Mouse (Mus musculus) heart, postnatal 36 days (tissue): ENCODE measurements at regions not wholly inside any gene's neighbourhood (a gene's known extent, or its start where the extent isn't known, plus 50 kb on each side); places are given as distances from the start of the nearest gene placed in this dataset.
"Not testable (repeated sequence)": the region's sequence is repeated elsewhere in the genome, so short reads cannot be mapped to it uniquely, and the experiment has no call there.

Experiments
- DNase-seq, 2 experiments: peaks; one replicate each; pipeline ENCODE4 v3.0.0; 2021 to 2022
- intact Hi-C: fragments of 180-260 bp; cut with DNase I; formaldehyde crosslinking; loops from one replicate; pipeline ENCODE4 v1.15.1; 2025

- DNase-seq, intact Hi-C loops: not testable (repeated sequence)
Observed at GRCm38 (mm10) chr14:52821617-52822016, 326.1 kb upstream of the Olfr1507 start.

- DNase-seq, intact Hi-C loops: not testable (repeated sequence)
Observed at GRCm38 (mm10) chr14:52811128-52811415, 315.5 kb upstream of the Olfr1507 start.

- intact Hi-C loops, result not testable (repeated sequence)
- peak; percentile 10 to 41 for DNase-seq
Observed at GRCm38 (mm10) chr14:52810275-52811127, 315.0 kb upstream of the Olfr1507 start.

- intact Hi-C loops, DNase-seq: not testable (repeated sequence)
Observed at GRCm38 (mm10) chr14:52801705-52802104, 306.2 kb upstream of the Olfr1507 start.

GRCm38 (mm10) chr14:52792600-52792999 is 297.1 kb upstream of the Olfr1507 start:
- intact Hi-C loops, DNase-seq: not testable (repeated sequence)

- DNase-seq, intact Hi-C loops: not testable (repeated sequence)
Observed at GRCm38 (mm10) chr14:52791828-52792227, 296.3 kb upstream of the Olfr1507 start.

- DNase-seq, intact Hi-C loops: not testable (repeated sequence)
Observed at GRCm38 (mm10) chr14:52782832-52783231, 287.3 kb upstream of the Olfr1507 start.

GRCm38 (mm10) chr14:52775816-52776215 is 280.3 kb upstream of the Olfr1507 start:
- intact Hi-C loops, DNase-seq: not testable (repeated sequence)

- DNase-seq, intact Hi-C loops: not testable (repeated sequence)
Observed at GRCm38 (mm10) chr14:52769450-52769849, 273.9 kb upstream of the Olfr1507 start.

- DNase-seq, intact Hi-C loops: not testable (repeated sequence)
Observed at GRCm38 (mm10) chr14:52752159-52752558, 256.6 kb upstream of the Olfr1507 start.

- DNase-seq, intact Hi-C loops: not testable (repeated sequence)
Observed at GRCm38 (mm10) chr14:52726680-52727079, 231.1 kb upstream of the Olfr1507 start.

GRCm38 (mm10) chr14:52724988-52725387 is 229.4 kb upstream of the Olfr1507 start:
- DNase-seq, intact Hi-C loops: not testable (repeated sequence)

- DNase-seq, result no peak
- intact Hi-C loops, result no loop called here
Observed at GRCm38 (mm10) chr14:52720640-52721039, 225.1 kb upstream of the Olfr1507 start.

GRCm38 (mm10) chr14:52700851-52701250 is 205.3 kb upstream of the Olfr1507 start:
- DNase-seq, intact Hi-C loops: not testable (repeated sequence)

- intact Hi-C loops, DNase-seq: not testable (repeated sequence)
Observed at GRCm38 (mm10) chr14:52683636-52684035, 188.1 kb upstream of the Olfr1507 start.

GRCm38 (mm10) chr14:52654355-52654754 is 158.8 kb upstream of the Olfr1507 start:
- DNase-seq, result no peak
- intact Hi-C loops, result no loop called here

GRCm38 (mm10) chr14:52638179-52638578 is 142.6 kb upstream of the Olfr1507 start:
- no peak for DNase-seq
- intact Hi-C loops, result no loop called here

- intact Hi-C loops, result no loop called here
- DNase-seq, result no peak
Observed at GRCm38 (mm10) chr14:52622184-52622583, 126.6 kb upstream of the Olfr1507 start.

- intact Hi-C loops, result no loop called here
- DNase-seq, result no peak
Observed at GRCm38 (mm10) chr14:52580319-52580718, 84.8 kb upstream of the Olfr1507 start.

- DNase-seq, result no peak
- intact Hi-C loops, result no loop called here
Observed at GRCm38 (mm10) chr14:52566920-52567319, 71.4 kb upstream of the Olfr1507 start.

GRCm38 (mm10) chr14:52565606-52566005 is 70.1 kb upstream of the Olfr1507 start:
- DNase-seq, result no peak

GRCm38 (mm10) chr14:52556340-52556739 is 60.8 kb upstream of the Olfr1507 start:
- intact Hi-C loops, result not testable (repeated sequence)

More at GRCm38 (mm10) chr14:52565606-52566005, 70.1 kb upstream of the Olfr1507 start:
- intact Hi-C loops, result no loop called here

More at GRCm38 (mm10) chr14:52556340-52556739, 60.8 kb upstream of the Olfr1507 start:
- not testable (repeated sequence) for DNase-seq
